Mouse (Mus musculus): ENCODE results near the gene Fry. TPM values are rescaled to one million over a fixed set of nuclear protein-coding genes. Genes with fewer than 3 reads are reported as not detected.

Gene Fry
- polyA plus RNA-seq, 1 experiment: 5.6 TPM

DNA sequence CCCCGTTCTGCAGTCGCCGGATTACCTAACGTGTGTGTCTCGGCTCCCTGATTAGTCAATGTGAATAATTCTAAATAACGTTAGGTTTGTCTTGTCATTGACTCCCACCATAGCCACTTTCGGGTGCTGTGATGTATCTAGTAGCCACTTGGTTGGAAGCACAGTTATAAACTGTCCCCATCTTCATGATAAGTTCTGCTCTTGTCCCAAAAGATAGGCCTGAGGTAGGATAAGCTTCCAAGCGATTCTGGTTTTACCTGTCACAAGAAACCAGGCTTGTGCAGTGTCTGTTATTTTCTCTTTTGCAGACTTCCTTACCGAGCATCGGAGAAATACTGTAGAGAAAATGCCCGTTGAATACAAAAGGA lies 404.4 kb downstream of the Fry start:
- Histone ChIP-seq H3K27ac (ENCODE audit: insufficient read depth, low read depth, low read length) (no peak overlapping the region), H3K4me3 (ENCODE audit: low read depth, low read length) (peak overlapping the region; percentile 88), H3K4me1 (ENCODE audit: control insufficient read depth, insufficient read depth, insufficient read length, low read length) (no peaks in the 10 kb centered on the region), H3K27me3 (ENCODE audit: control insufficient read depth, insufficient read depth, low read length) (no peaks in the 10 kb centered on the region), H3K36me3 (ENCODE audit: control insufficient read depth, insufficient read depth, low read length) (no peaks in the 10 kb centered on the region)
- 2% methylated on average over 11 of the region's 11 CpGs for WGBS
- no peak for TF ChIP-seq CTCF (IDR thresholded peaks at IDR 0.05; ENCODE audit: extremely low read depth, insufficient read length, insufficient replicate concordance, low read depth, low read length)
- TF ChIP-seq POLR2A (IDR thresholded peaks at IDR 0.05; ENCODE audit: low read depth, low read length): no peak

DNA sequence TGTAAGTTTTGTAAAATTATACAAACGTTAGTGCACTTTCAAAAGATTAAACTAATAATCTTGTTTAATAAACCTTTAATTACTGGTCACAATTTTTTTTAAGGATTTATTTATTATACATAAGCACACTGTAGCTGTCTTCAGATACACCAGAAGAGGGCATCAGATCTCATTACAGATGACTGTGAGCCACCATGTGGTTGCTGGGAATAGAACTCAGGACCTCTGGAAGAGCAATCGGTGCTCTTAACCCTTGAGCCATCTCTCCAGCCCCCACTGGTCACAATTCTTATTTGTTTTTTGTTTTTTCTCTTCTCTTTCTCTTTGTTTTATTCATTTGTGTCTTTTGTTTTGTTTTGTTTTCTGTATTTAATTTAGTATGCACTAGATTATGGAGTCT lies 406.8 kb downstream of the Fry start:
- no peaks in the 10 kb centered on the region for H3K36me3 ChIP-seq (ENCODE audit: control insufficient read depth, insufficient read depth, low read length)
- H3K27me3 ChIP-seq (ENCODE audit: control insufficient read depth, insufficient read depth, low read length): no peaks in the 10 kb centered on the region
- no peak for TF ChIP-seq CTCF (IDR thresholded peaks at IDR 0.05; ENCODE audit: extremely low read depth, insufficient read length, insufficient replicate concordance, low read depth, low read length)
- no peak for TF ChIP-seq POLR2A (IDR thresholded peaks at IDR 0.05; ENCODE audit: low read depth, low read length)
- no peak overlapping the region for H3K27ac ChIP-seq (ENCODE audit: insufficient read depth, low read depth, low read length)
- 86% methylated on average over 2 of the region's 2 CpGs for WGBS
- H3K4me1 ChIP-seq (ENCODE audit: control insufficient read depth, insufficient read depth, insufficient read length, low read length): no peaks in the 10 kb centered on the region
- H3K4me3 ChIP-seq (ENCODE audit: low read depth, low read length): no peak overlapping the region

DNA sequence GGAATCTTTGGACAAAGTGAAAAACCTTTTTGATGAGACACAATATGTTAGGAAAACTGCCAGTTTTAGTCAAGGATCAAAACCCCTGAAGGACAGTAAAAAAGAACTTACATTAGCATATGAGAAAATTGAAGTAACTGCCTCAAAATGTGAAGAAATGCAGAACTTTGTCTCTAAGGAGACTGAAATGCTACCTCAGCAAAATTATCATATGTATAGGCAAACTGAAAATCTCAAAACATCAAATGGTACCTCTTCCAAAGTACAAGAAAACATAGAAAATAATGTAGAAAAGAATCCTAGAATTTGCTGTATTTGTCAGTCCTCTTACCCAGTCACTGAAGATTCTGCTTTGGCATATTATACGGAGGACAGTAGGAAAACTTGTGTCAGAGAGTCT lies 422.9 kb downstream of the Fry start:
- peaks cover 4% of the 10 kb centered on the region; the same call in 1 of the 2 replicates for H3K36me3 ChIP-seq (ENCODE audit: control insufficient read depth, insufficient read depth, low read length)
- WGBS: 98% methylated on average over 1 of the region's 1 CpGs

GRCm38 (mm10) chr5:150543184-150543583 lies 424.7 kb downstream of the Fry start:
- H3K4me1 ChIP-seq (ENCODE audit: control insufficient read depth, insufficient read depth, insufficient read length, low read length): no peaks in the 10 kb centered on the region
- no peak overlapping the region for H3K27ac ChIP-seq (ENCODE audit: insufficient read depth, low read depth, low read length)
- WGBS: 78% methylated on average over 2 of the region's 2 CpGs
- peaks cover 4% of the 10 kb centered on the region; the same call in 1 of the 2 replicates for H3K36me3 ChIP-seq (ENCODE audit: control insufficient read depth, insufficient read depth, low read length)
- H3K27me3 ChIP-seq (ENCODE audit: control insufficient read depth, insufficient read depth, low read length): no peaks in the 10 kb centered on the region
- no peak overlapping the region for H3K4me3 ChIP-seq (ENCODE audit: low read depth, low read length)
- TF ChIP-seq POLR2A (IDR thresholded peaks at IDR 0.05; ENCODE audit: low read depth, low read length) (no peak), CTCF (IDR thresholded peaks at IDR 0.05; ENCODE audit: extremely low read depth, insufficient read length, insufficient replicate concordance, low read depth, low read length) (no peak)

More for the DNA sequence above, 422.9 kb downstream of the Fry start:
- H3K4me3 ChIP-seq (ENCODE audit: low read depth, low read length): no peak overlapping the region
- H3K27ac ChIP-seq (ENCODE audit: insufficient read depth, low read depth, low read length): no peak overlapping the region
- no peaks in the 10 kb centered on the region for H3K27me3 ChIP-seq (ENCODE audit: control insufficient read depth, insufficient read depth, low read length)
- no peaks in the 10 kb centered on the region for H3K4me1 ChIP-seq (ENCODE audit: control insufficient read depth, insufficient read depth, insufficient read length, low read length)
- TF ChIP-seq CTCF (IDR thresholded peaks at IDR 0.05; ENCODE audit: extremely low read depth, insufficient read length, insufficient replicate concordance, low read depth, low read length) (no peak), POLR2A (IDR thresholded peaks at IDR 0.05; ENCODE audit: low read depth, low read length) (no peak)

Other genes starting within 250 kb of the Fry start
- not detected in 2 replicates for gene Rxfp2, start 100.0 kb upstream of the Fry start, polyA plus RNA-seq (2012; rRNA removed)